ENCODE assay signal across 20 mouse cellular contexts in the genomic region with DNA sequence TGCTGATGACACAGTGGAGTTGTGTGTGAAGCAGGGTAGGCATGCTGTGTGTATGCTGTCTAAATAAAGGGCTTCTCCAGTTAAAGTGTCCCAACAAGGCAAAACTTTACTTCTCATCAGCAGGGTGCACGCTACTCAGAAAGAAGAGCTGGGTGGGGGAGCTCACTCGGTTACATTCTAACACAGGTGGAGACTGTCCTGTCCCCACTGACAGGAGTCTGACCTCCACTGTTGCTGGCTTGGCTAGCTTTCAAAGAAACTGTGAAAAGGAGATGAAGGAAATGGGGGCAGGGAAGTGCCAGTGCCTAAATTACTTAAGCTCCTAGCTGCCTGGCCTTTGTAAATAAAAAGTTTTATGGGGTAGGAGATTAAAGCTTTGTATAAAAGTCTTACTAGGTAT. TPM values are rescaled to one million over a fixed set of nuclear protein-coding genes. Genes with fewer than 3 reads are reported as not detected.
DNase-seq lines count a peak whose midpoint lies in the region; ATAC-seq and TF ChIP-seq lines count a peak whose summit lies in the region.
"Had no signal": no experiment of that assay in that cellular context is flagged by ENCODE, and none has a peak within 500 bp of the region (broad histone marks: within the 10 kb centered on the region; RNA-seq: fewer than 3 reads in every experiment).

No protein-coding gene starts in this region.

- no peaks in the 10 kb centered on the region for H3K27me3 ChIP-seq in heart, adult 2 months (ENCODE audit: control insufficient read depth, insufficient read depth, low read length)
- no peaks in the 10 kb centered on the region for H3K27me3 ChIP-seq in stomach, embryonic 14.5 days (ENCODE audit: control insufficient read depth, insufficient read depth, low read length)
- H3K27me3 ChIP-seq in stomach, postnatal 0 days (ENCODE audit: control insufficient read depth, insufficient read depth, low read length), result no peaks in the 10 kb centered on the region
- H3K27me3 ChIP-seq in intestine, embryonic 15.5 days (replicated peaks), result no peaks in the 10 kb centered on the region
- no peaks in the 10 kb centered on the region for H3K27me3 ChIP-seq in hindbrain, embryonic 11.5 days (ENCODE audit: control insufficient read depth, insufficient read depth, low read length)
- H3K27me3 ChIP-seq: CH12.LX; heart, embryonic 15.5 days had no signal

- H3K4me2 ChIP-seq in stomach, embryonic 14.5 days (replicated peaks; ENCODE audit: low read depth, low read length), result no peak overlapping the region
- no peak overlapping the region for H3K4me2 ChIP-seq in stomach, postnatal 0 days (replicated peaks; ENCODE audit: low read depth)
- H3K4me2 ChIP-seq in intestine, embryonic 15.5 days (replicated peaks), result no peak overlapping the region
- H3K4me2 ChIP-seq in hindbrain, embryonic 11.5 days (replicated peaks; ENCODE audit: low read depth, low read length), result no peak overlapping the region
- H3K4me2 ChIP-seq: heart, embryonic 11.5 days; heart, embryonic 15.5 days; hindbrain, embryonic 14.5 days had no signal

- H3K79me2 ChIP-seq in heart, adult 2 months (replicated peaks; ENCODE audit: control insufficient read depth, insufficient read depth, low read length), result no peaks in the 10 kb centered on the region

- intact Hi-C loops in heart, adult 2 months (cut with DNase I), result no loop called here

- peak; percentile 70 for DNase-seq in heart, adult 11 months
- DNase-seq in heart, adult 2 months, result no peak
- no peak for DNase-seq in stomach, postnatal 0 days (ENCODE audit: low spot score)
- DNase-seq in retina, postnatal 1 day, result no peak
- no peak for DNase-seq in hindbrain, embryonic 11.5 days (ENCODE audit: low spot score)
- DNase-seq: adrenal gland, postnatal 14 days; cerebellum, adult 2 months; cerebellum, postnatal 10 days; gastrocnemius, postnatal 25 days; heart, postnatal 14 days; kidney, adult 8-10 months had no signal

- no peak overlapping the region for H3K27ac ChIP-seq in heart, adult 2 months
- no peak overlapping the region for H3K27ac ChIP-seq in stomach, embryonic 14.5 days (ENCODE audit: low read length)
- H3K27ac ChIP-seq in stomach, postnatal 0 days (replicated peaks), result no peak overlapping the region
- no peak overlapping the region for H3K27ac ChIP-seq in intestine, embryonic 15.5 days
- no peak overlapping the region for H3K27ac ChIP-seq in hindbrain, embryonic 11.5 days (ENCODE audit: low read depth, low read length)
- H3K27ac ChIP-seq: embryonic facial prominence, embryonic 10.5 days; heart, embryonic 15.5 days; hindbrain, embryonic 14.5 days had no signal

- TF ChIP-seq EP300 in heart, adult 2 months (IDR thresholded peaks at IDR 0.05; ENCODE audit: insufficient read depth, low read depth, low read length), result no peak
- no peak for TF ChIP-seq EP300 in stomach, postnatal 0 days (optimal IDR thresholded peaks at IDR 0.05)

- H3K36me3 ChIP-seq in heart, adult 2 months (ENCODE audit: control insufficient read depth, insufficient read depth, low read length), result peaks cover 16% of the 10 kb centered on the region
- H3K36me3 ChIP-seq in stomach, embryonic 14.5 days (ENCODE audit: control insufficient read depth, insufficient read depth, low read length), result no peaks in the 10 kb centered on the region
- H3K36me3 ChIP-seq in stomach, postnatal 0 days (ENCODE audit: control insufficient read depth, insufficient read depth, low read length), result peaks cover 4% of the 10 kb centered on the region
- H3K36me3 ChIP-seq in intestine, embryonic 15.5 days, result no peaks in the 10 kb centered on the region
- no peaks in the 10 kb centered on the region for H3K36me3 ChIP-seq in hindbrain, embryonic 11.5 days (ENCODE audit: control insufficient read depth, insufficient read depth, low read length)
- H3K36me3 ChIP-seq: embryonic facial prominence, embryonic 10.5 days had no signal

- no peak overlapping the region for H3K9ac ChIP-seq in heart, adult 2 months (ENCODE audit: low read depth, low read length)
- no peak overlapping the region for H3K9ac ChIP-seq in stomach, embryonic 14.5 days (replicated peaks; ENCODE audit: low read depth, low read length)
- H3K9ac ChIP-seq in stomach, postnatal 0 days (ENCODE audit: low read length), result no peak overlapping the region
- H3K9ac ChIP-seq in intestine, embryonic 15.5 days, result no peak overlapping the region
- H3K9ac ChIP-seq in hindbrain, embryonic 11.5 days (ENCODE audit: low read depth, low read length), result no peak overlapping the region
- H3K9ac ChIP-seq: heart, embryonic 15.5 days; hindbrain, embryonic 14.5 days had no signal

- H3K4me1 ChIP-seq in heart, adult 2 months (ENCODE audit: control insufficient read depth, insufficient read depth, low read length), result no peaks in the 10 kb centered on the region; the same call in 1 of the 2 replicates
- H3K4me1 ChIP-seq in stomach, embryonic 14.5 days (ENCODE audit: control insufficient read depth, insufficient read depth, low read length), result 0 out of 2 replicates have a peak, but pooled peaks cover 6% of the 10 kb centered on the region
- H3K4me1 ChIP-seq in stomach, postnatal 0 days (replicated peaks; ENCODE audit: control insufficient read depth, insufficient read depth), result no peaks in the 10 kb centered on the region
- H3K4me1 ChIP-seq in intestine, embryonic 15.5 days (replicated peaks), result no peaks in the 10 kb centered on the region
- H3K4me1 ChIP-seq in hindbrain, embryonic 11.5 days (replicated peaks; ENCODE audit: control insufficient read depth, insufficient read depth, low read length), result no peaks in the 10 kb centered on the region
- H3K4me1 ChIP-seq: embryonic facial prominence, embryonic 10.5 days; heart, embryonic 15.5 days had no signal

- H3K4me3 ChIP-seq in heart, adult 2 months, result no peak overlapping the region
- no peak overlapping the region for H3K4me3 ChIP-seq in stomach, embryonic 14.5 days (ENCODE audit: low read depth, low read length)
- H3K4me3 ChIP-seq in stomach, postnatal 0 days (ENCODE audit: low read depth, low read length), result no peak overlapping the region
- H3K4me3 ChIP-seq in intestine, embryonic 15.5 days (replicated peaks), result no peak overlapping the region
- no peak overlapping the region for H3K4me3 ChIP-seq in hindbrain, embryonic 11.5 days (ENCODE audit: low read depth, low read length)
- H3K4me3 ChIP-seq: embryonic facial prominence, embryonic 10.5 days; heart, embryonic 15.5 days had no signal

- no peak for TF ChIP-seq POLR2A in heart, adult 2 months (IDR thresholded peaks at IDR 0.05; ENCODE audit: insufficient read depth, low read depth, low read length)

- 50% methylated on average over 2 of the region's 2 CpGs for WGBS in heart, adult 2 months
- 11% methylated on average over 2 of the region's 2 CpGs for WGBS in stomach, embryonic 14.5 days
- 21% methylated on average over 2 of the region's 2 CpGs for WGBS in stomach, postnatal 0 days
- 18% methylated on average over 2 of the region's 2 CpGs for WGBS in intestine, embryonic 15.5 days
- 76% methylated on average over 2 of the region's 2 CpGs for WGBS in hindbrain, embryonic 11.5 days

- ATAC-seq in stomach, embryonic 14.5 days (ENCODE audit: insufficient number of reproducible peaks, insufficient read depth, low FRiP score, low read depth), result 0 out of 2 replicates have a peak, but pooled peaks have one; percentile 37
- no peak for ATAC-seq in stomach, postnatal 0 days (ENCODE audit: low FRiP score, low TSS enrichment)
- peak; percentile 60 for ATAC-seq in intestine, embryonic 15.5 days
- ATAC-seq in hindbrain, embryonic 11.5 days (ENCODE audit: low FRiP score), result no peak
- ATAC-seq: activated CD4-positive, CD25-positive, alpha-beta regulatory T cell, adult 4 months; forebrain, embryonic 14.5 days had no signal

- TF ChIP-seq CTCF in heart, adult 2 months (IDR thresholded peaks at IDR 0.05), result no peak
- no peak for TF ChIP-seq CTCF in stomach, postnatal 0 days (IDR thresholded peaks at IDR 0.05; ENCODE audit: low read depth)

- H3K9me3 ChIP-seq in stomach, embryonic 14.5 days (ENCODE audit: control insufficient read depth, low read depth, low read length), result no peaks in the 10 kb centered on the region
- no peaks in the 10 kb centered on the region for H3K9me3 ChIP-seq in stomach, postnatal 0 days (ENCODE audit: control insufficient read depth, low read length)
- H3K9me3 ChIP-seq in intestine, embryonic 15.5 days, result no peaks in the 10 kb centered on the region
- H3K9me3 ChIP-seq in hindbrain, embryonic 11.5 days (ENCODE audit: control insufficient read depth, low read length), result no peaks in the 10 kb centered on the region
- H3K9me3 ChIP-seq: embryonic facial prominence, embryonic 10.5 days; heart, embryonic 15.5 days had no signal

RNA-seq across cellular contexts. Expression of a gene that starts 10.4 kb away (rescaled TPM):
- 100 to 1,000 TPM; 112 to 128 TPM for total RNA-seq in heart, adult 2 months (2021)
- 18.7 and 40.3 TPM in 2 replicates for polyA plus RNA-seq in heart, adult 2 months (2012; rRNA removed)
- polyA plus RNA-seq in stomach, embryonic 14.5 days (2014; fragmentation: Nextera tagmentation; extraction: Ambion mirVana), result 44.1 and 44.5 TPM in 2 replicates
- polyA plus RNA-seq in stomach, postnatal 0 days (2015; fragmentation: Nextera tagmentation; extraction: Ambion mirVana), result 19.5 and 20.3 TPM in 2 replicates
- 34.9 and 40.2 TPM in 2 replicates for polyA plus RNA-seq in intestine, embryonic 15.5 days (2015; fragmentation: Nextera tagmentation; extraction: Ambion mirVana)
- 82.4 and 96.6 TPM in 2 replicates for polyA plus RNA-seq in hindbrain, embryonic 11.5 days (2014; fragmentation: Nextera tagmentation; extraction: Ambion mirVana)

RNA-seq across cellular contexts. Expression of a gene that starts 29.2 kb away (rescaled TPM):
- total RNA-seq in heart, adult 2 months (2021), result 1 to 10 TPM; 8.6 to 8.9 TPM
- polyA plus RNA-seq in heart, adult 2 months (2012; rRNA removed), result 5.9 and 8.9 TPM in 2 replicates
- 7.7 and 8.0 TPM in 2 replicates for polyA plus RNA-seq in stomach, embryonic 14.5 days (2014; fragmentation: Nextera tagmentation; extraction: Ambion mirVana)
- 4.4 and 4.9 TPM in 2 replicates for polyA plus RNA-seq in stomach, postnatal 0 days (2015; fragmentation: Nextera tagmentation; extraction: Ambion mirVana)
- 8.6 TPM in 2 replicates for polyA plus RNA-seq in intestine, embryonic 15.5 days (2015; fragmentation: Nextera tagmentation; extraction: Ambion mirVana)
- polyA plus RNA-seq in hindbrain, embryonic 11.5 days (2014; fragmentation: Nextera tagmentation; extraction: Ambion mirVana), result 2.2 and 2.5 TPM in 2 replicates

RNA-seq across cellular contexts. Expression of a gene that starts 29.9 kb away (rescaled TPM):
- total RNA-seq in heart, adult 2 months (2021), result 1 to 10 TPM; 9.3 to 9.8 TPM
- 6.5 and 11.1 TPM in 2 replicates for polyA plus RNA-seq in heart, adult 2 months (2012; rRNA removed)
- polyA plus RNA-seq in stomach, embryonic 14.5 days (2014; fragmentation: Nextera tagmentation; extraction: Ambion mirVana), result 6.5 and 8.1 TPM in 2 replicates
- polyA plus RNA-seq in stomach, postnatal 0 days (2015; fragmentation: Nextera tagmentation; extraction: Ambion mirVana), result 9.5 and 9.8 TPM in 2 replicates
- 12.0 and 14.0 TPM in 2 replicates for polyA plus RNA-seq in intestine, embryonic 15.5 days (2015; fragmentation: Nextera tagmentation; extraction: Ambion mirVana)
- 2.0 and 2.7 TPM in 2 replicates for polyA plus RNA-seq in hindbrain, embryonic 11.5 days (2014; fragmentation: Nextera tagmentation; extraction: Ambion mirVana)

Comparison
In these comparisons a context has a peak if more than half of its experiments do, and no peak if none do; other contexts are left out.
1. ATAC-seq: peak in stomach, embryonic 14.5 days (single experiment) and intestine, embryonic 15.5 days (single experiment); none in stomach, postnatal 0 days (single experiment) and hindbrain, embryonic 11.5 days (single experiment).